Mouse (Mus musculus): Measurements from ENCODE around the gene Baiap2l1. TPM values are rescaled to one million over a fixed set of nuclear protein-coding genes. Genes with fewer than 3 reads are reported as not detected.
"Not testable (repeated sequence)": the region's sequence is repeated elsewhere in the genome, so short reads cannot be mapped to it uniquely, and the experiment has no call there.

The Baiap2l1 gene
- polyA plus RNA-seq, 1 experiment from 2014 or later: 1.7 TPM

DNA sequence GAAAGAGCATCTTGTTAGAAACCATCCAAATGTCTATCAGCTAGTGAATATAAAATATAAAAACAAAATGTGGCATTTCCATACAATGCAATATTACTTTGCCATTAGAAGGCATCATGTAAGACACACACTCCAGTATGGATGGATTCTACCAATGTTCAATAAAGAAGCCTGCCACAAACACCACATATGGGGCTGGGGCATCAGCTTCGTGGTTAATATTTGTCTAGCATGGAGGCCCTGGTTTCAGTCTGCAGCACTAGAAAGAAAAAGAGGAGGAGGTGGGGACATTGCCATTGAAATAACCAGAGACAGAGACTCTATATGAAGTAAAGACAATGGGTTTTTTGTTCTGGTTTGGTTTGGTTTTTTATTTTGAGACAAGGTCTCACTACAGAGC, 19.1 kb downstream of the Baiap2l1 start:
- no peak for ATAC-seq (replicated peaks)
- H3K4me1 ChIP-seq: no peaks in the 10 kb centered on the region
- no peak overlapping the region for H3K27ac ChIP-seq (replicated peaks)
- H3K4me3 ChIP-seq: no peak overlapping the region
- no peaks in the 10 kb centered on the region for H3K27me3 ChIP-seq
- H3K4me2 ChIP-seq (replicated peaks): no peak overlapping the region
- H3K9ac ChIP-seq (replicated peaks): no peak overlapping the region
- H3K36me3 ChIP-seq: no peaks in the 10 kb centered on the region
- WGBS: 40% methylated on average over 1 of the region's 1 CpGs
- no peaks in the 10 kb centered on the region for H3K9me3 ChIP-seq

DNA sequence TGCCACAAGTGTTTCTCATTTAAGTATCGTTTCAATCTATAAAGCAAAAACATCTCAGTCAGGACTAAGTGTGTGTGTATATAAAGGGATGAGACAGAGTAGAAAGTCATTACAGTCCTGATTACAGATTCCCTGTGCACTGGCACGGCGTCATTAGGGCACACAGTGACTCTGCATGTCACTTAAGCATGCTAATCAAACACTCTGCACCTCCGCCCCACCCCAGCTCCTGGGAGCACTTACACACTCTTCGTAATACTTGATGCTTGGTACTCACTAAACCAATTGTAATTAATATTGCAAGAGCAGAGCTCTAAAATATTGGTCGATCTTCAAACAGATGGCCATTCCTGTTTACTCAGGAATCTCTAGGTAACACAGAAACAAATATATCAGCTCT, 22.6 kb downstream of the Baiap2l1 start:
- H3K4me3 ChIP-seq; H3K36me3 ChIP-seq; H3K27me3 ChIP-seq; ATAC-seq (replicated peaks); H3K9ac ChIP-seq (replicated peaks); H3K27ac ChIP-seq (replicated peaks); H3K4me1 ChIP-seq; H3K9me3 ChIP-seq; H3K4me2 ChIP-seq (replicated peaks): not testable (repeated sequence)
- WGBS: 75% methylated on average over 6 of the region's 6 CpGs

DNA sequence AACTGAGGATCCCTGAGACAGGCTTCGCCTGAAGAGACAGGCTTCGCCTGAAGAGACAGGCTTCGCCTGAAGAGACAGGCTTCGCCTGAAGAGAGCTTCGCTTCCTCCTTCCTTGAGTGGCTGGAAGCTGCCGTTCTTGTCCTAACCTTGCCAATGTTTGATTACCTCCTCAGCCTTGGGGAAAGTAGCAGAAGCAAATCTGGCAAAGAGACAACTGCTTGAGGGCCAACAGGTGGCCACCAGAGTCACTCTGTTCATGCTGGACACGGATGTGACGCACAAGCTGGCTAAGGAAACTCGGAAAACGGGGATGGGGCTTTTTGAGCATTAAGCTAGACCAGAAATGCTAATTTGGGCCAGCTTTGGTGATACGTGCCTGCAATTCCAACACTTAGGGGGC, 23.9 kb downstream of the Baiap2l1 start:
- Histone ChIP-seq H3K4me1 (no peaks in the 10 kb centered on the region), H3K36me3 (no peaks in the 10 kb centered on the region), H3K4me2 (replicated peaks) (no peak overlapping the region), H3K27ac (replicated peaks) (no peak overlapping the region), H3K9ac (replicated peaks) (no peak overlapping the region), H3K27me3 (no peaks in the 10 kb centered on the region), H3K9me3 (no peaks in the 10 kb centered on the region), H3K4me3 (no peak overlapping the region)
- no peak for ATAC-seq (replicated peaks)
- WGBS: 94% methylated on average over 11 of the region's 11 CpGs

DNA sequence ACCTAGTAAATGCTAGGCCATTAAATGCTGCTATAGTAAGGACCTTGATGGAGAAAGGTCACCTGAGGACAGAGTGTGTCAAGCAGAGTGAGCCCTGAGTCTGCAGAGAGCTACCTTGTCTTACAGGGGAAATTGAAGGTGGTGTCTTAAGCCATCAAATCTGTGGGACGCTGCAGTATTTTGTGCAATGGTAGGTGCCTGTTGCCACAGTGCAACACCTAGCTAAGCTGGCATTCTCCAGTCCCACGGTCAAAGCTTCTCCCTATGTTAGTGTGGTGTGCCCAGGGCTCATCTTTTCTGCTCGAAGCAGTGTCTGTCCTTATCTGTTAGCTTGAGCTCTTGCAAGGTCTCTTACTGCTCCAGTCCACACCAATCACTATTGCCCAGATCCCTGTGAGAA, 35.2 kb downstream of the Baiap2l1 start:
- no peaks in the 10 kb centered on the region for H3K4me1 ChIP-seq
- H3K36me3 ChIP-seq: no peaks in the 10 kb centered on the region
- H3K27me3 ChIP-seq: no peaks in the 10 kb centered on the region
- WGBS: 83% methylated on average over 3 of the region's 3 CpGs
- H3K4me3 ChIP-seq: no peak overlapping the region
- H3K9ac ChIP-seq (replicated peaks): no peak overlapping the region
- no peaks in the 10 kb centered on the region for H3K9me3 ChIP-seq
- H3K4me2 ChIP-seq (replicated peaks): no peak overlapping the region
- ATAC-seq (replicated peaks): no peak
- H3K27ac ChIP-seq (replicated peaks): no peak overlapping the region

DNA sequence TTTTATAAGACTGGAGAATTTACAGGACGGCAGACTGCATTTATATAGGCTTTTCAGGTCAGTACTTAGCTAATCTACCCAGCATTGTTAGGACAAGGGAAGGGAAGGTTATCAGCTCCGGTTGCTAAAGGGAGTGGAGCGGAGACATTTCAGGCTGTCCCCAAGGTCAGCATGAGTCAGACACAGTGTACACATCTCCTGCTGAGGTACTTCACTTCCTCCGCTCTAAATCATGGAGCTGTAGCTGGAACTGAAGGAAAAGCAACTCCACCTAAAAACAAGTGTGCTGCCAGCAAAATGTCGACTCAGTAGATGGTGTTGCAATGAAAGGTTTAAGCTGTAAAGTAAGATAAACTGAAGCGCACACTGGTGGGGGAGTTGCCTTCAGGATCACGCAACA, 36.2 kb downstream of the Baiap2l1 start:
- H3K36me3 ChIP-seq: no peaks in the 10 kb centered on the region
- H3K27ac ChIP-seq (replicated peaks): no peak overlapping the region
- no peaks in the 10 kb centered on the region for H3K27me3 ChIP-seq
- ATAC-seq (replicated peaks): no peak
- H3K4me3 ChIP-seq: no peak overlapping the region
- H3K9me3 ChIP-seq: no peaks in the 10 kb centered on the region
- H3K9ac ChIP-seq (replicated peaks): no peak overlapping the region
- no peaks in the 10 kb centered on the region for H3K4me1 ChIP-seq
- 79% methylated on average over 7 of the region's 7 CpGs for WGBS
- no peak overlapping the region for H3K4me2 ChIP-seq (replicated peaks)

DNA sequence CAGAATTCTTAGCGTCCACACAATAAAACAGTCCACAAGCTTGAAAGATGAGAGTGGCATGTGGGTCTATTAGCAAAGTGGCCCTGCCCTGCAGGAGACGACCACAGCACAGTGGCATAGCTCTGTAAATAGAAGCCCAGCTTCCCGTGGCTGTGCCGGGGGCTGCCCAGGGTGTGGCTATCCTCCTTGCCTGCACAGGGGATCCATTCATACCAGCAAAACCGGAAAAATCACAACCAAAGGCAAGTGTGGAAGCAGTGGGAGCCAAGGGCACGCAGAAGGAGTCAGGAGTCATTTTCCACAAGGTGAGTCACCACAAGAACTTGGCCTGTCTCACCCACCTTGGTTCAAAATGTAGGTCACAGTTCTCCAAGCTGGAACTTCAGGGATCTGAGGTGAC, 39.6 kb downstream of the Baiap2l1 start:
- H3K4me1 ChIP-seq: no peaks in the 10 kb centered on the region
- H3K27me3 ChIP-seq: no peaks in the 10 kb centered on the region
- H3K27ac ChIP-seq (replicated peaks): no peak overlapping the region
- no peak overlapping the region for H3K4me3 ChIP-seq
- no peak overlapping the region for H3K9ac ChIP-seq (replicated peaks)
- H3K36me3 ChIP-seq: no peaks in the 10 kb centered on the region
- H3K4me2 ChIP-seq (replicated peaks): no peak overlapping the region
- no peak for ATAC-seq (replicated peaks)
- no peaks in the 10 kb centered on the region for H3K9me3 ChIP-seq
- 42% methylated on average over 6 of the region's 6 CpGs for WGBS

DNA sequence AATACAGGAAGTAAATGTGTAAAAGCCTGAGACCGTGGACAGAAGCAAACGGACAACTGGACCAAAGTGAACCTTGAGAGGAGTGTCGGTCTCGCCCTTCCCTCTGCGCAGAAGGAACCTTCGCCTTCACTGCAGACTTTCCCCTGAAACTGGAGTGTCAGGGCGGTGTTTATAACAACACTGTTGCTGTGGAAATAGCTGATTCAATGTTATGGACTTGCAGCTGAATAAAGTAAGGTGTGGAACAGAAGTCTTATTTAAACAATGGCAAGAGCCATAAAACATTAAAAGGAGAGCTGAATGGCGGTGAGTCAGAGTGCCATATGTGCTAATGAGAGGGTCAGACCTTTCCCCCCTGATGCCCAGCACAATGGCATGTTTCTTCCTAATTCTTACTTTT, 40.5 kb downstream of the Baiap2l1 start:
- no peak overlapping the region for H3K4me3 ChIP-seq
- no peaks in the 10 kb centered on the region for H3K9me3 ChIP-seq
- WGBS: 91% methylated on average over 8 of the region's 8 CpGs
- H3K27ac ChIP-seq (replicated peaks): no peak overlapping the region
- ATAC-seq (replicated peaks): no peak
- H3K27me3 ChIP-seq: no peaks in the 10 kb centered on the region
- H3K4me1 ChIP-seq: no peaks in the 10 kb centered on the region
- no peak overlapping the region for H3K4me2 ChIP-seq (replicated peaks)
- no peaks in the 10 kb centered on the region for H3K36me3 ChIP-seq
- H3K9ac ChIP-seq (replicated peaks): no peak overlapping the region

DNA sequence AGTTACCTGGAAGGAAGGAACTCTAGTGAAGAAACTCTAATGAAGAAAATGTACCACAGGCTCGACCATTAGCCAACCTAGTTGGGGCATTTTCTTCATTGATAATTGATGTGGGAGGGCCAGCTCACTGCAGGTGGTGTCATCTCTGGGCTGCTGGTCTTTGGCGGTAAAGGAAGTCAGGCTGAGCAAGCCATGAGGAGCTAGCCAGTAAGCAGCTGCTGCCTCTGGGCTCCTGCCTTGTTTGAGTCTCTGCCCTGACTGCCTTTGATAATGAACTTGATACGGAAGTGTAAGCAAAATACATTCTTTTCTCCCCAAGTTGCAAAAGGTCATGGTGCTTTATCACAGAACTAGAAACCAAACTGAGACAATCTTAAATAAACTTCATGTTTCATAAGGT, 41.5 kb downstream of the Baiap2l1 start:
- no peak overlapping the region for H3K4me2 ChIP-seq (replicated peaks)
- H3K36me3 ChIP-seq: no peaks in the 10 kb centered on the region
- ATAC-seq (replicated peaks): no peak
- no peak overlapping the region for H3K4me3 ChIP-seq
- 71% methylated on average over 3 of the region's 3 CpGs for WGBS
- H3K9ac ChIP-seq (replicated peaks): no peak overlapping the region
- H3K27me3 ChIP-seq: no peaks in the 10 kb centered on the region
- no peaks in the 10 kb centered on the region for H3K4me1 ChIP-seq
- no peaks in the 10 kb centered on the region for H3K9me3 ChIP-seq
- H3K27ac ChIP-seq (replicated peaks): no peak overlapping the region

DNA sequence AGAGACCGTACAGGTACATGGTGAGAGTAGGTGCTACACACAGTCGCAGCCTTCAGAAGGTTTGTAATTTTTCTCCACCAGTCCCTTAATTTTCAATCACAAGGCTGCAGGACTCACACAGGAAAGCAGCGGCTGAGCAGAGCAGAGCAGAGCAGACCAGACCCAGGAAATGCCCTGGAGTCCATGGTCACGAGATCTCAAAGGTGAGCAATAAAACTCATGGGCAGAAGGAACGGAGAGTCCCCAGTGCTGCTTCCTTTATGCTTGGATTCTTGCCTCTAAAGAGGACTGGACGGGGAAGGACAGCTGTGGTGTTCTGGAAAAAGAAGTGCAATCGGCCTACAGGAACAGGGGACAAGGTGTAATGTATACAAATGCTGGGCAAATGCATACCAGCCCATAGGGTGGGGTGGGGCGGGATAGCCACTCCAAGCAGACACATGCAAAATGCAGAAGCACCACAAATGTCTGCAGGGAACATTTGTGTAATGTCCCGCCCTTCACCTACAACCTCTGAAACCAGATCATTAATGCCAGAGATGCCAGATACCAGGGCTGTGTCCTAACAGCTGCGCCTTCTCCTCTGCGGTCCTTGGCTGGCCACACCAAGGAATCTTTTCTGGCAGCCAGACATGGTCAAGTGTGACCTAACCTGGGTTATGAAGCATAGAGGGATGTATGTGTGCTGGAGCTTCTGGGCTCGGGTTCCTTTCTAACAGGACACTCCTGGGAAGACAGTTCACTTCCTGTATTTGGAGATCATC, 43.0 kb downstream of the Baiap2l1 start:
- Histone ChIP-seq H3K9me3 (no peaks in the 10 kb centered on the region), H3K4me3 (no peak overlapping the region), H3K36me3 (no peaks in the 10 kb centered on the region), H3K4me1 (no peaks in the 10 kb centered on the region), H3K27me3 (no peaks in the 10 kb centered on the region), H3K27ac (replicated peaks) (no peak overlapping the region), H3K9ac (replicated peaks) (no peak overlapping the region), H3K4me2 (replicated peaks) (no peak overlapping the region)
- no peak for ATAC-seq (replicated peaks)
- WGBS: 92% methylated on average over 12 of the region's 12 CpGs

DNA sequence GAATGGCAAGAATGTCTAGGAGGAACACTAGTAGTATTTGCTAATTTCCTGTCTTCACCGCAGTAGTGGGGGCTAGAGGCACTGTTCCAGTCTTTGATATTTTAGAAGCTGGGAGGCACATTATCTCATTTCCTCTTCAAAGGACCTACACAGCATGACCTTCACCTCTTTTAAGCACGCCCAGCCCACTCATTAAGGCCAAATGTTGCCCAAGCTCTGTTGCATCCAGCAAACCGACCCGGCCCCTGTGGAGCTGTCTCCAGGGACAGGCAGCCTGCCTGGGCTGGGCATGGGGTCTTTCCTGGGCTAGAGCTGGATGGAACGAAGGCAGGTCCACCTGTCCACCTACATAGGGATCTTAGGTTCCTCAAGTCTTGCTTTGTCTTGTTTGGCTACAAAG, 44.6 kb downstream of the Baiap2l1 start:
- no peak for ATAC-seq (replicated peaks)

DNA sequence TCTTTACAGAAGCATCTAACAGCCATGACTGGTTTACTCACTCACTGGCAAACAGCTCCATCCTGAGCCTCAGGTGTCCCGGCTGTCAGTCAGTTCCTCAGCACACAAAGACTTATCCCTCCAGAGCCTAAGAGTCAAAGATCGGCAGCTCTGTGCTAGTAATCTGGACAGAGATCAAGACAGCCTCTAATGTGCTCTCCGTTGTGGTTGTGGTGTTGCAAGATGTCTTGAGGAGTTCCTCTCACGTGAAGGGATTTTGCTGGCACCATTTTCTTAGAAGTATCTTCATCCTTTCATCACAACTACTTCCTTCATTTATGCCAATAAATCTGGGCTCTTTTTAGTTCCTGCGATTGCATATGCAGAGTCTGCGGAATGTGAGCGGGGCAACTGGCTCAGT, 45.7 kb downstream of the Baiap2l1 start:
- H3K4me1 ChIP-seq: no peaks in the 10 kb centered on the region
- no peak overlapping the region for H3K4me2 ChIP-seq (replicated peaks)
- no peaks in the 10 kb centered on the region for H3K27me3 ChIP-seq
- H3K36me3 ChIP-seq: no peaks in the 10 kb centered on the region
- ATAC-seq (replicated peaks): no peak
- no peak overlapping the region for H3K9ac ChIP-seq (replicated peaks)
- no peak overlapping the region for H3K4me3 ChIP-seq
- 88% methylated on average over 7 of the region's 7 CpGs for WGBS
- no peak overlapping the region for H3K27ac ChIP-seq (replicated peaks)
- no peaks in the 10 kb centered on the region for H3K9me3 ChIP-seq

More for the DNA sequence above, 44.6 kb downstream of the Baiap2l1 start:
- no peaks in the 10 kb centered on the region for H3K36me3 ChIP-seq
- H3K9me3 ChIP-seq: no peaks in the 10 kb centered on the region
- H3K4me3 ChIP-seq: no peak overlapping the region
- 29% methylated on average over 5 of the region's 5 CpGs for WGBS
- H3K4me2 ChIP-seq (replicated peaks): no peak overlapping the region
- H3K27ac ChIP-seq (replicated peaks): no peak overlapping the region
- H3K4me1 ChIP-seq: no peaks in the 10 kb centered on the region
- no peak overlapping the region for H3K9ac ChIP-seq (replicated peaks)
- H3K27me3 ChIP-seq: no peaks in the 10 kb centered on the region

DNA sequence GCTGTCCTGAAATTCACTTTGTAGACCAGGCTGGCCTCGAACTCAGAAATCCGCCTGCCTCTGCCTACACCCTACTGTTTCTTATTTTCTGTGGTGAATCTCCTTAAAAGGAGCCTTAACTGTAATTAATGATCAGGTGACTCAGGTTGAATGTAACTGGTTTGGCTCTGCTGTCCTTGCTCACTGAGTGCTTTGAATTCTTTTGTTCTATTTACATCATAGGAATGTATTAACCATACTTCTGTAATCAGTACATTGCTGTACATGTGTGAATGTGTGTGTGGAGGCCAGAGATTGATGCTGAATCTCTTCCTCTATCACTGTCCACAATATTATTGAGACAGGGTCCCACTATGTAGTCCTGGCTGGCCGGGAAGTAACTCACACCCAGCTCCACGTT, 49.0 kb downstream of the Baiap2l1 start:
- H3K9ac ChIP-seq (replicated peaks): no peak overlapping the region
- no peaks in the 10 kb centered on the region for H3K9me3 ChIP-seq
- ATAC-seq (replicated peaks): no peak
- H3K27me3 ChIP-seq: no peaks in the 10 kb centered on the region
- H3K36me3 ChIP-seq: no peaks in the 10 kb centered on the region
- 85% methylated on average over 4 of the region's 4 CpGs for WGBS
- H3K4me1 ChIP-seq: no peaks in the 10 kb centered on the region
- H3K4me2 ChIP-seq (replicated peaks): no peak overlapping the region
- no peak overlapping the region for H3K4me3 ChIP-seq
- H3K27ac ChIP-seq (replicated peaks): no peak overlapping the region

DNA sequence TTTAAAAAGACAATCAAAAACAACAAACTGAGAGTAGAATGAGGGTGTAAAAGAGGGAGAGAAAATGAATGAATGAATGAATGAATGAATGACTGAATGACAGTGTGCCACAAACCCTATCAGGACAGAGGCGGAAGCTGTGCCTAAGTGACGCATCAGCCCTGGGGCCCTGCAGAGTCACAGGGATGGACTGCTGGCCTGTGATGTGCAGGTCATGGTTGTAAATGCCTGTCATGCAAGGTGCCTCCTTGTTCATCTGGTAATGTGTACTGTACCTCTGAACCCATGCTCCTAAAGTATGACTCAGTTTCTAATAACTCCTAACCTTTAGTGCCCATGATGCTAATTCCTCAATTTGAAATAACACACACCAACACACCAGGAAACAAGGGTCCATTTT, 54.8 kb downstream of the Baiap2l1 start:
- H3K4me1 ChIP-seq: no peaks in the 10 kb centered on the region
- H3K4me2 ChIP-seq (replicated peaks): no peak overlapping the region
- no peak overlapping the region for H3K27ac ChIP-seq (replicated peaks)
- no peaks in the 10 kb centered on the region for H3K27me3 ChIP-seq
- H3K36me3 ChIP-seq: no peaks in the 10 kb centered on the region
- WGBS: 91% methylated on average over 2 of the region's 2 CpGs
- no peak overlapping the region for H3K9ac ChIP-seq (replicated peaks)
- ATAC-seq (replicated peaks): no peak
- H3K4me3 ChIP-seq: no peak overlapping the region
- no peaks in the 10 kb centered on the region for H3K9me3 ChIP-seq
